Mouse (Mus musculus) layer of hippocampus, postnatal 36 days (tissue): ENCODE measurements around the gene Tctn3. TPM values are rescaled to one million over a fixed set of nuclear protein-coding genes. Genes with fewer than 3 reads are reported as not detected.

Experiments used
- DNase-seq, 2 experiments: peaks; one replicate each; pipeline ENCODE4 v3.0.0; 2022
- total RNA-seq, 2 experiments: library from RNA; stranded (reverse); gene quantifications; 2 replicates each; pipeline ENCODE4 v1.2.3; 2021

Gene Tctn3
- total RNA-seq, result 10 to 100 TPM; 14.4 to 17.1 TPM

- DNase-seq, result peak; percentile 93 to 96
Measured at GRCm38 (mm10) chr19:40611830-40612506, at the start of gene Tctn3, which contains the start of gene Entpd1. Tctn3 (minus strand) TSS chr19:40612233. Entpd1 (plus strand) TSS chr19:40612366.

- DNase-seq, result no peak
Measured at GRCm38 (mm10) chr19:40661108-40661507, 49.1 kb upstream of the Tctn3 start.

- DNase-seq, result no peak
Measured at GRCm38 (mm10) chr19:40660510-40660909, 48.5 kb upstream of the Tctn3 start.

GRCm38 (mm10) chr19:40659651-40660478 lies 47.8 kb upstream of the Tctn3 start:
- DNase-seq, result no peak

GRCm38 (mm10) chr19:40658935-40659334 lies 46.9 kb upstream of the Tctn3 start:
- no peak for DNase-seq

GRCm38 (mm10) chr19:40658281-40658680 lies 46.2 kb upstream of the Tctn3 start:
- DNase-seq, result no peak

GRCm38 (mm10) chr19:40656207-40656606 lies 44.2 kb upstream of the Tctn3 start:
- no peak for DNase-seq

GRCm38 (mm10) chr19:40650090-40650489 lies 38.1 kb upstream of the Tctn3 start:
- no peak for DNase-seq

- no peak for DNase-seq
Measured at GRCm38 (mm10) chr19:40647319-40648158, 35.5 kb upstream of the Tctn3 start.

- DNase-seq, result no peak
Measured at GRCm38 (mm10) chr19:40646379-40646778, 34.3 kb upstream of the Tctn3 start.

- DNase-seq, result no peak
Measured at GRCm38 (mm10) chr19:40643846-40644245, 31.8 kb upstream of the Tctn3 start.

GRCm38 (mm10) chr19:40640799-40641198 lies 28.8 kb upstream of the Tctn3 start:
- no peak for DNase-seq

GRCm38 (mm10) chr19:40639729-40640304 lies 27.8 kb upstream of the Tctn3 start:
- no peak for DNase-seq

- DNase-seq, result no peak
Measured at GRCm38 (mm10) chr19:40638582-40638981, 26.5 kb upstream of the Tctn3 start.

- DNase-seq, result no peak
Measured at GRCm38 (mm10) chr19:40637601-40638000, 25.6 kb upstream of the Tctn3 start.

- no peak for DNase-seq
Measured at GRCm38 (mm10) chr19:40637091-40637490, 25.1 kb upstream of the Tctn3 start.

GRCm38 (mm10) chr19:40633144-40633543 lies 21.1 kb upstream of the Tctn3 start:
- DNase-seq, result no peak

GRCm38 (mm10) chr19:40632668-40633067 lies 20.6 kb upstream of the Tctn3 start:
- no peak for DNase-seq

GRCm38 (mm10) chr19:40632193-40632592 lies 20.2 kb upstream of the Tctn3 start:
- DNase-seq, result no peak

- DNase-seq, result no peak
Measured at GRCm38 (mm10) chr19:40630606-40631005, 18.6 kb upstream of the Tctn3 start.

- peak in 1 of 2 experiments; percentile 16 for DNase-seq
Measured at GRCm38 (mm10) chr19:40630096-40630495, 18.1 kb upstream of the Tctn3 start.

GRCm38 (mm10) chr19:40628950-40629349 lies 16.9 kb upstream of the Tctn3 start:
- no peak for DNase-seq
